Mouse (Mus musculus) adrenal gland (tissue): ENCODE data around the gene Fgd2.
"Not testable (repeated sequence)": the region's sequence is repeated elsewhere in the genome, so short reads cannot be mapped to it uniquely, and the experiment has no call there.

Experiments used
- intact Hi-C: fragments of 180-260 bp; cut with DNase I; formaldehyde crosslinking; loops from one replicate; pipeline ENCODE4 v1.15.1; 2025

The Fgd2 gene

GRCm38 (mm10) chr17:29336266-29336990, 24.3 kb upstream of the Fgd2 start:
- intact Hi-C loops, result no loop called here

GRCm38 (mm10) chr17:29337979-29338823, 22.5 kb upstream of the Fgd2 start:
- intact Hi-C loops, result no loop called here

GRCm38 (mm10) chr17:29339170-29339768, 21.4 kb upstream of the Fgd2 start:
- intact Hi-C loops, result no loop called here

- intact Hi-C loops, result no loop called here
These were observed 20.1 kb upstream of the Fgd2 start for GRCm38 (mm10) chr17:29340406-29341261.

GRCm38 (mm10) chr17:29341591-29342003, 19.1 kb upstream of the Fgd2 start:
- intact Hi-C loops, result no loop called here

GRCm38 (mm10) chr17:29342010-29342910, 18.5 kb upstream of the Fgd2 start:
- intact Hi-C loops, result no loop called here

- intact Hi-C loops, result no loop called here
These were observed 17.5 kb upstream of the Fgd2 start for GRCm38 (mm10) chr17:29343241-29343640.

GRCm38 (mm10) chr17:29345272-29345671, 15.4 kb upstream of the Fgd2 start:
- intact Hi-C loops, result no loop called here

GRCm38 (mm10) chr17:29346496-29347125, 14.1 kb upstream of the Fgd2 start:
- intact Hi-C loops, result no loop called here

GRCm38 (mm10) chr17:29347126-29347644, 13.5 kb upstream of the Fgd2 start:
- intact Hi-C loops, result no loop called here

- intact Hi-C loops, result no loop called here
These were observed 13.0 kb upstream of the Fgd2 start, which contains the start of gene Mtch1 for GRCm38 (mm10) chr17:29347645-29348256. Mtch1 (minus strand) TSS chr17:29347934.

GRCm38 (mm10) chr17:29348996-29349395, 11.7 kb upstream of the Fgd2 start:
- intact Hi-C loops, result no loop called here

- intact Hi-C loops, result not testable (repeated sequence)
These were observed 9.7 kb upstream of the Fgd2 start for GRCm38 (mm10) chr17:29351056-29351455.

GRCm38 (mm10) chr17:29355461-29355840, 5.3 kb upstream of the Fgd2 start:
- intact Hi-C loops, result no loop called here

- intact Hi-C loops, result no loop called here
These were observed 4.8 kb upstream of the Fgd2 start for GRCm38 (mm10) chr17:29355841-29356478.

GRCm38 (mm10) chr17:29356479-29356856, 4.2 kb upstream of the Fgd2 start:
- intact Hi-C loops, result no loop called here

GRCm38 (mm10) chr17:29356882-29357281, 3.8 kb upstream of the Fgd2 start:
- intact Hi-C loops, result no loop called here

- intact Hi-C loops, result no loop called here
These were observed 1.8 kb upstream of the Fgd2 start for GRCm38 (mm10) chr17:29358928-29359327.
